Mouse (Mus musculus): Measurements from ENCODE around the gene Galnt17. TPM values are rescaled to one million over a fixed set of nuclear protein-coding genes. Genes with fewer than 3 reads are reported as not detected.

The Galnt17 gene
- total RNA-seq, 2 experiments from 2014 or later: 26.8 to 28.9 TPM

DNA sequence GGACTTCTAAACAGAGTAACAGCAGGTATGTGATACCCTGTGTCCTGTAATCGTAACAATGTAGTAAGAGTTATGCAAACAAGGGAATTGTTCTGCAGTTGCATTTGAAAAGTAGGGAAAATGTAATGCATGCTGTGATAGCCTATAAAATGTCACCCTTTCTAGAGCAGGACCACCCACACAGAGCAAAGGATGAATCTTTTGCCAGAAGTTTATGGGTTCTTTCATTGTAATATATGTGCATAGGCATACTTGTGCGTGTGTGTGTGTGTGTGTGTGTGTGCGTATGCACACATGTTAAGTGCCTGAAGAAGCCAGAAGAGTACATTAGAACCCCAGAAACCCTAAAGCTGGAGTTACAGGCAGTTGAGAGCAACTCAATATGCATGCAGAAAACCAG lies 59.9 kb downstream of the Galnt17 start:
- DNase-seq: no peak
- intact Hi-C loops (cut with DNase I): no loop called here

DNA sequence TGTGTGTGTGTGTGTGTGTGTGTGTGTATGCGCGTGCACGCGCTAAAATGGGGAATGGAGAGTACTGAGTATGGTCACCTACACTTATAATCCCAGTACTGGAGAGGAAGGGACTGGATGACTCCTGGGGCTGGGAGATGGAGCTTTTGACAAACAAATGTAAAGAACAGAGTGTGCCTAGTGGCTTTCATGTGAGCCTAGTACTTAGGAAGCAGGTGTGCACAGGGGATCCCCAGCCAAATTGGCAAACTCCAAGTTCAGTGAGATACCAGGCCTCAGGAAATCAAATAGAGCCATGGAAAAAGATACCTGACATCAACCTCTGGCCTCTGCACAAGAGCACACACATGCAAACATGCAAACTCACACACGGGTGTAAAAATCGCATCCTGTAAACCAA lies 61.7 kb downstream of the Galnt17 start:
- intact Hi-C loops (cut with DNase I): no loop called here
- no peak for DNase-seq

DNA sequence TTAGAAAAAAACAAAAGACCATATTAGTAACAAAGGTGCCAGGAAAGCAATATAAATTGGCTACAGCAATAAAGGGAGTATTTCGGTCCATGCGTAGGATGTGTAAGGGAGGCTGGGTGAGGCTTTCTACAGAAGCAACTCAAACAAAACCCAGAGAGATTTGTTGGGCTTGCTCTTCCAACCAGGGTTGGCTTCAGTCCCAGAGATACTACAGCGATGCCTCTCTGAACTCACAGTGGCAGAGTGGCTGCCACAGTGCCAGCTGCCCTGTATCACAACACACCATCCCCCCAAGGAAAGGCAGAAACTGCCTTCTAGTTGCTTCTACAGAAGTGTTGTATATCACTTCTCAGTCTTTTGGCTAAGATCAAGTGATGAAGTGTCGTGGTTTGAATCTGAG lies 66.6 kb downstream of the Galnt17 start:
- peak; percentile 16 for DNase-seq
- intact Hi-C loops (cut with DNase I): no loop called here

DNA sequence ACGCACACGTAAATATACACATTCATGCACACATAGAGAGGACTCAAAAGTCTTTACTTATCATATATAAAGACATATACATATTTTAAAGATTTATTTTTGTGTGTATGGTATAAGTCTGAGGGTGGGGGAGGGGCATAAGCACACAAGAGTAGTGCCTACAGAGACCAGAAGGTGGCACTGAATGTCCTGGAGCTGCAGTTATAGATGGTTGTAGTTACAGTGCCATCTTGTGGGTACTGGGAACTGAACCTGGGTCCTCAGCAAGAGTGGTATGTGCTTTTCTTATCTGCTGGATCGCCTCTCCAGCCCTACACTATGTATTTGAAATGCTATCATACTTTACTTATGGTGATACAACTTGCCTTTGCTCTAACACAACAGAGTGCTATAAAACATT lies 68.5 kb downstream of the Galnt17 start:
- DNase-seq: no peak
- intact Hi-C loops (cut with DNase I): no loop called here

DNA sequence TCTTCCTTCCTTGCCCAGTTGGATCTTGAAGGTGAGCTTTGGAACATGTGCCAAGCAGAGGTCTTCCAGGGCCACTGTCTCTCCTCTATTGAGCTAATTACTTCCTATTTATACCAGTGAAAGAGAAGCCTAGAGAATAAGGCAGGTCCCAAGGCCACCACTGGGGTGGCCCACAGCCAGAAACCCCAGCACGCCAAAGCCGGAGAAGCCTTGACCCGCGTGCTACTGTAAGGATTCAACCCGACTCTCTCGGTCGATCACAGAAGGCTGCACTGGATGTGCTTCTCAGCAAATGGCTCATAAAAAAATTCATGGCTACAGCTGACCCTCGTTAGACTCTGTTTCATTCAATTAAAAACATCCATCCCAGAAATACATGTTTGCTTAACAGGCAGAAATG lies 71.4 kb downstream of the Galnt17 start:
- DNase-seq: no peak

DNA sequence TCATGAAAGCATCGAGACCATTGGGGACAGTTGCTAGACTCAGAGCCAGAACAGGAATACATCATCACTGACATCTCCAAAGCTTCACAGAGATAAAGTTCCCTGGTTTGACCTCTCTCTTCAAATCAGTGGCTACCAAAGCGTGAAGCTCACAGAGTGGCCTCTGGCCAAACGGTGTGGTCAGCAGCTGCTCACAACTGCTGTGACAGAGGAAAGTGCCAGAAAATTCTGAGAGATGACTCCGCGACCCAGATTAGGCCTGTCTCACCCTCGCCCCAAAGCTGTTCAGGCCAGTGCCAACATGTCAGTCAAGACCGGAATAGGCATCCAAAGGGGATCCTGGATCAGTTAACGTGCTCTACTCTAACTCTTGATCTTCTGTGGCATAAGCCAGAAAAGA lies 74.5 kb downstream of the Galnt17 start:
- peak; percentile 42 for DNase-seq
- intact Hi-C loops (cut with DNase I): no loop called here

More for the DNA sequence above, 71.4 kb downstream of the Galnt17 start:
- intact Hi-C loops (cut with DNase I): no loop called here

DNA sequence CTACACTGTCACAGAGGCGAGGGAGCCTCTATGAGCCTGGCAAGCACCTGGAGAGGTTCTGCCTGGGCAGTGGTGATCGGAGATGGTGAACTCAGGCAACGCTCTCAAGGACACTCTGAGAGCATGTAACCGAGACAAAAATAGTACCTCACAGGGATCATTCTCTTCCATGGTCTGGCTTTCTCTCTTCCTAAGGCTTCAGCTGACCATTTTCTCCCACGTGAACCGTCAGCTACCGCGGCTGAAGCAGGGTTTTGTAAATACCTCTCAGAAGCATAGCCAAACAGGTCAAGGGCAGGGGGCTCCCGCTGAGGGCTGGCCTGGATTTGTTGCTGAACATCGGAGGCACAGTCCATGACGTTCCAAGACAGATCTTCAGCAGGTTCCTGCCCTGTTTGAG lies 77.2 kb downstream of the Galnt17 start:
- DNase-seq: no peak
- intact Hi-C loops (cut with DNase I): no loop called here

DNA sequence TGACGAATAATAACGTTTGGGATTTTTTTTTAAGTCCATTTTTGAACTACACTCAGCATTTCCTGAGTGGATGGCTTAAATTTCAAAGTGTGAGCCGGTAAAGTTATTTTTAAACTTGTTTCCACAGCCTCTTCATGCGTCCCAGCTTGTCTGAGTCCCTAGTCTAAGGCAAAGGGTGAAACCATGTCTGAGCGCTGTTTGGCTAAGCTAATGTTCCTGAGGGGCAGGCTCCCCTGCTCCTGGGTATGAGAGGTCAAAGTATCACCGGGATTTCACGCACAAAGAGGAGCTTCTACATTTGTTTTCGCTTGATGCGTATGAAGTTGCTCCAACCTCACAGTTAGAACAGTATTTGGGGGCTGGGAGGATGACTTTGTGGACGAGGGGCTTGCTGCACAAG lies 78.6 kb downstream of the Galnt17 start:
- intact Hi-C loops (cut with DNase I): no loop called here

DNA sequence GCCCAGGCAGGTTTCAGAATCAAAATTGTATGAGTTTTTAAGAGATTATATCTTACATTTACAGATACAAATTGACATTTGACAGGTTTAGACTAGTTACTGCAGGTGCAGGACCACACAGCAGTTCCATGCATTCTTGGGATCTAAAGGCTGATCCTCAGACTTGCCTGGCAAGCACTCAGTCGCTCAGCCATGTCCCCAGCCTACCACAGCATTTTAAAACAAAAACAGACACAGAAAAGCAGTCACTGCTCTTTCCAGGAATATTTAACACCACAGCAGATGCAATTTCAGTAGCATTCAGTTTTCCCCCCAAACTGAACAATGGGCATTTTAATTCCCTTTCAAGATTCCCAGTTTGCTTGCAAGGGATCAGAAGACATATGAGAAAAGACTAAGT lies 84.9 kb downstream of the Galnt17 start:
- no peak for DNase-seq
- intact Hi-C loops (cut with DNase I): no loop called here

More for the DNA sequence above, 78.6 kb downstream of the Galnt17 start:
- no peak for DNase-seq

DNA sequence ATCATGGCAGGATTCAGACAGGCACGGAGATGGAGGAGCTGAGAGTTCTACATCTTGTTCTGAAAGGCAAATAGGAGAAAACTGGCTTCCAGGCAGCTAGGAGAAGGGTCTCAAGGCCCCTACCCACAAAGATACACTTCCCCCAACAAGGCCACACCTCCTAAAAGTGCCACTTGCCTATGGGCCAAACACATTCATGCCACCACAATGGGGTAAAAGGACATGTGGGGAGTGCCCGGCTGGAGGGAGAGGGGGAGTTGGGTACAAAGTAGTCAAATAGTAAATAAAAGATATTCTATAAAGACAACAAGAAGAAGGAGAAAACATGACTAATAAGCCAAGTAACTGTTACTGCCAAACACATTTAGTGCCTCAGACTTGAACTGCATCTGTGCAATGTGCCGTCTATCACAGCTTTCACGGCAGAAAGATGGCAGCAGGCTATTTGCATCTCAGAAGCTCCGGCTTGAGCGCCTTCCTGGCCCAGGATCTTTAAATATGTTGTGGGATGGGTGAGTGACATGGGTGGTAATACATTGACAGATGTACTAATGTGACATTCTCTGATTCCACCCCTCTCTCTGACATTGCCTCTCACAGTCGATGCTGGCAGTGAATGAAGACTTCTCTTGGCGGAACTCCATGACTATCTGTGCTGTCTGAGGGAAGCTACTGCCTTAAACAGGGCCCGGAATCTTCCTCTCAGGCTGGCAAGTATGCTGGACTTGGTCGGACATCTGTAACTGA lies 85.6 kb downstream of the Galnt17 start:
- intact Hi-C loops (cut with DNase I): no loop called here
- DNase-seq: peak; percentile 54

DNA sequence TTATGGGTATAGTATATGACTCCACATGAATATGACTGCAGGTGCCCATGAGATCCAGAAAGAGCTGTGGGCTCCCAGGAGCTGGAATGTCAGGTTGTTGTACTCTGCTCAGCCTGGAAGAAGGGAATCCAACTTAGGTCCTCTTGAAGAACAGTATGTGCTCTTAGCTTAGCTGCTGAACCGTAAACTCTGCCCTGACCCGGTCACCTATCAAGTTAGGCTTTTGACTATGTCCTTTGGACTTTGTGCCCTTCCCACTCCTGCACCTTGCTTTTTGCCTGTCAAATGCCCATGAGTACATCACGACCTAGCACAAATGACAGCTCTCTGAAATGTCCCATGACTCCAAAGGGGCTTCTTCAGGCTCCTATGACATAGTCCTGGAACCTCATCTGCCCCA lies 90.1 kb downstream of the Galnt17 start:
- intact Hi-C loops (cut with DNase I): no loop called here

DNA sequence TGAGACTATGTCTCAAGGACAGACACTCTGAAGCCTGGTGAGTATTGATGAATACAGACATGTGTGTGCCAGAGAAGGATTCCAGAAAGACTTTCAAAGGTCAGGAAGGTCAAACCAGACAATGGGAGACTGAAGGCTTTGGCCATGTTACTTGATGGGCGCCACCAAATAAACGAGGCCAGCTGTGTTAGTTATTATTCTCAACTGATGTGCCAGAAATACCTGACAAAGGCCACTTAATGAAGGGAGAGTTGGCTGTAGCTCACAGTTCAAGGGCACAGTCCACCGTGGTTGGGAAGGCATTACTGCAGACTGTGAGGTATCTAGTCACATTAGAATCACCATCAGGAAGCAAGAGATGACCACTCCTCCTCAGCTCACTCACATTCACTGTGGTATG lies 96.7 kb downstream of the Galnt17 start:
- no peak for DNase-seq
- intact Hi-C loops (cut with DNase I): no loop called here

More for the DNA sequence above, 90.1 kb downstream of the Galnt17 start:
- no peak for DNase-seq

DNA sequence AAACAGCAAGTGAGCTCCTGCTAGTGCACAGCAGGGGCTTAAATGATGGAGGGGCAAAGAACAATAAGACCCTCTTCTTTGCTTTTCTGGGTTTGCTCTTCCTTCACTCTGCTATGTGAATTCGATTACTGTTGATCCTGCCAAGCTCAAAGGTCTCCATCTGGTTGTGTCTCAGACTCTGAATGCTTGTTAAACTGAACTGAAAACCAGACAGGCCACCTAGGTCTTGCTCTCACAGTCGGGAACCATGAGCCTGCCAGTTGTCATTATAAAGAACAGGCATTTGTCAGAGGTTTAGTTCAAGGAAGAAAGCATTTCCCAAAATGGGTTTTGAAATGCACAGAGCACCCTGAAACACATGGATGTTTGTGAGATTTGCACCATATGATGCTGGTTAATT lies 107.2 kb downstream of the Galnt17 start:
- DNase-seq: peak; percentile 35
- intact Hi-C loops (cut with DNase I): no loop called here

DNA sequence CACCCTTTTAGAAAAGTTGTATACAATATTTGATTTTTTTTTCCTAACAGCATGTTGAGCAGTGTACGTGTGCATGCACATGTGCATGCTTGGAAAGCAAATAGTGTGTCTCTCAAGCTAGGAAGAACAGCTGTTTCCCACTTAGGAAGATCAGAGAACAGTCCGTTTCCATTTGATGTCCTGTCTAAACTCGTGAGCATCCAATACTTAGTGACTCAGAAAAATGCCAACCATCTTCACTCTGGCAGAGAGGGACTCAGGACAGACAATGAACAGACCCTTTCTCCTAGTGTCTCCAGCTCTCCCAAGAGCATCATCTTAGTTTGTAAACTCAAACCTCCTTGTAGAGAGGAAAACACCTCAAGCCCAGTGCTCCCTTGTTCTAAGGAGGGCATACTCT lies 116.0 kb downstream of the Galnt17 start:
- no peak for DNase-seq
- intact Hi-C loops (cut with DNase I): no loop called here

DNA sequence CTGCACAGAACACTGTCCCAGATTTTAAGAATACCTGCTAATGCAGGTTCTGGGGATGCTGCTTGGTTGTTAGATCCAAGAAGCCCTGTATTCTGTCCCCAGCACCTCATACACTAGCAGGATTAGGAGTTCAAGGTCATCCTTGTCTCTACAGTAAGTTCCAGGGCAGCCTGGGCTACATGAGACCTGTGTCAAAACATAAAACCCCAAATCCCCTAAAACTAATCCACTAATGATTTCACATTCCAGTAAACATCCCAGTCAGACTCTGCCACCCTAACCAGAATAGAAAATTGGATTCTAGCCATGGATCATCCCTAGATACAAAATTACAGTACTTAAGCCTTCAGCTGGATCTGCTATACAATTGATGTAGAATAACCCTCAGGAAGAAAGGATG lies 123.7 kb downstream of the Galnt17 start:
- DNase-seq: no peak

DNA sequence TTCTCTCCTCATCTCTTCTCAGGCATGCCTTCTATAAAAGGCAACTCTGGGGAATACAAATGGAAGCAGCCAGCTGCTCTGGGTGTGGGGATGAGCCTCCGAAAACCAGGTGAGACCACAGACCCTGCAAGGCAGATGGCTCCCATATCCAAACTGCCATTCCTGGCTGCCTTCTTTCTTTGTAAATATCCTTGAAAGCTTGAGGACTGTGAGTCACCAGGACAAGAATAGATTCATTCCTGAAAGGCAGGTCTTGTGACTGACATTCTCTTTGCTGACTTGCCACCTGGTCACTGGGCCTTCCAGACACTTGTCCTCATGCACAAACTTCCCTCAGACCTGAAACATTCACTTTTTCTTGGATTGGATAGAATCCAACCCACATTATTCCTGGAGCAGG lies 127.1 kb downstream of the Galnt17 start:
- intact Hi-C loops (cut with DNase I): no loop called here
- no peak for DNase-seq

More for the DNA sequence above, 123.7 kb downstream of the Galnt17 start:
- intact Hi-C loops (cut with DNase I): no loop called here

DNA sequence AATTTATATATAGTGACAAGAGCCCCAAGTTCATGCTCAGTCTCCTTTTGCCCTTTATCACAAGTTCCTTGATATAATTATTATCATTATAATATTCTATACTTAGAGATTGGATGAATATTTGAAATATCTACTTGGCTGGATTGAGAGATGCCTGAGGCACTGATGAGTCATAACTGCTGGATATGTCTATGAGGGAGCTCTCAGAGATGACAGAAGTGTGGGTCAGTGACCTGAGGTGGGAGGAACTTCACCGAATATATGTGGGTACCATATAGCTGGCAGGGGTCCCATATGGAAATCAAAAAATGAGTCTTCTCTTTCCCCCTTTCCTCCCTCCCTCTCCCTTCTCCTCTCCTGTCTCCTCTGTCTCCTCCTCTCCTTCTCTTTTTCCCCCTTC lies 127.5 kb downstream of the Galnt17 start:
- no peak for DNase-seq
- intact Hi-C loops (cut with DNase I): no loop called here

DNA sequence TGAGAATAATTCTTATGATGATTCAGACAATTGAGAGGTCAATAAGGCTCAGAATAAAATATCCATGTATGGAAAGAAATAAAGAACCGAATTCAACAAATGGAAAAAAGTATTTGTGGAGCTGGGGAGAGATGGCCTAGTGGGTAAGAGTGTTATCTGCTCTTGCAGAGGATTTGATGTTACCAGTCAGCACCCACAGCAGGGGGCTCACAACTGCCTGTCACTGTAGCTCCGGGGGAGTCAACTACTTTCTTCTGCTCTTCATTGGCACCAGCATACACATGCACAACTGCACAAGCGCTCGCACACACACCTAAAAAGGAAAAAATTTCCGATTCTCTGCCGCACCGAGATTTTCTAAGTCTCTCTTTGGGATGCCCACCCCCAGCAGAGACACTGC lies 130.4 kb downstream of the Galnt17 start:
- intact Hi-C loops (cut with DNase I): no loop called here
- DNase-seq: no peak

DNA sequence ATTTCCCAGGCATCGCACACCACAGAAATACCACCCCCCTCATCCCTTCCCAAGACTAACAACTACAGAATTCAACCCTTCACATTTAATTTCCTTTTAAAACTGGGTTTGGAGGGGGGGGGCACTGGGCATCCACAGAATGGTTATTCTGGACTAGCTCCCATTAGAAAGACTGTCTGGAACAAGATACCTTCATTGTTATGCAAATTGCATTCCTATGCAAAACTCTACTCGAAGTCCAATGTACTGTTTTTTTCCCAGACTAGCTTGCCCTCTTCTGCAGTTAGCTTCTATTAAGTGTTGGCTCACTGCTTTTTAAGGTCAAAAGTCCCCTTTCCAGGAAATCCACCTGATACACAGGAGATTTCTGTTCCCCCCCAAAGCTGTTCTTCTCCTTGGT lies 131.1 kb downstream of the Galnt17 start:
- intact Hi-C loops (cut with DNase I): no loop called here

DNA sequence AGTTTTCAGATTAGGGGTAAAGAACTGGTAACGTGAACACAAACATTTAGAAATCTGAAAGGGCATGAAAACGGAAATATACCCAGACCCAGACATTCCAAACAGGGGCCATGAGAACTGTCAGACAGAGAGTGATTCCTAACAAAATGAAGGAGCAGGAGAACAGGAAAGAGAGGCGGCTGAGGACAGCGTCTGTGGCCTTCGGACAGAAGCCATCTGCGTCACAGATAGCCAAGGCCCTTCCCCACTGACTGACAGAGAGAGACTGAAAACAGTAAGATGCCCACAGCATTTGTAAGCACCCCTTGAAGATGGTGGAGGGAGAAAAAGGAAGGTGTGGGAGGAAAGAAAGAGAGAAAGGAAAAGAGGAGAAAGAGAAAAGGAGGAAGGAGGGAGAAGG lies 139.1 kb downstream of the Galnt17 start:
- no peak for DNase-seq
- intact Hi-C loops (cut with DNase I): no loop called here

More for the DNA sequence above, 131.1 kb downstream of the Galnt17 start:
- no peak for DNase-seq

DNA sequence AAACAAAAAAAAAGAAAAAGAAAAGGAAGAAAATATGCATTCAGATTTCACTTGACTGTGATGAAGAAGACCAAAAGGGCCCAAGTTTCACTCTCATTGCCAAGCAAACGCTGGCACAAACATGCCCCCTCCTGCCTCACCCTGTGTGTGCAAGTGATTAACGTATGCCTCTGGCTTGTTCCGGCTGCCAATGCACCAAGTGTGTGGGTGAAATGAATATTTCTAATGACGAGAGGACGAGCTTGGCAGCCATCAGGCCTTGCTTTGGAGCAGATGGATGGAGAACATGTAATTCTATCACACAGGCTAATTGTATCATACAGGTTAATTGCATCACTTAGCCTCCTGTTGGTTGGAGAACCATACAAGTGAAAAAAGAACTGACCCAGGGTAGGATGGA lies 140.9 kb downstream of the Galnt17 start:
- intact Hi-C loops (cut with DNase I): no loop called here
- DNase-seq: peak; percentile 74

DNA sequence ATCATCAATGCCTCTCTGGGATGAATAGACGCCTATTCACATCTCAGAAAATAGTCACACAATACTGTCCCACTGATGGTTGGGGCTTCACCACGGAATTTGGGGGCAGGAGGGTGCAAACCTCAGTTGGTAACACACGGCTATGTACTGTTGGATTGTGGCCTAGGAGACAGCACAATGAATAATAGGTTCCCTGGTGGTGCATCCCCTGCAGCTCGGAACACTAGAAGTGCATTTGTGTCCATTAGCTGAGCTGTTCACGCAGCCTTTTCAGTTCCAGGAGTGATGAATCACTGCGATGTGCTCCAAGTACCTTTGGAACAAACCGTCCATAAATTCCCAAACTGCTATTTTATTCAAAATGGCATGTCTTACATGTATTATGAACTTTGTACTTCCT lies 142.6 kb downstream of the Galnt17 start:
- intact Hi-C loops (cut with DNase I): no loop called here
- no peak for DNase-seq

DNA sequence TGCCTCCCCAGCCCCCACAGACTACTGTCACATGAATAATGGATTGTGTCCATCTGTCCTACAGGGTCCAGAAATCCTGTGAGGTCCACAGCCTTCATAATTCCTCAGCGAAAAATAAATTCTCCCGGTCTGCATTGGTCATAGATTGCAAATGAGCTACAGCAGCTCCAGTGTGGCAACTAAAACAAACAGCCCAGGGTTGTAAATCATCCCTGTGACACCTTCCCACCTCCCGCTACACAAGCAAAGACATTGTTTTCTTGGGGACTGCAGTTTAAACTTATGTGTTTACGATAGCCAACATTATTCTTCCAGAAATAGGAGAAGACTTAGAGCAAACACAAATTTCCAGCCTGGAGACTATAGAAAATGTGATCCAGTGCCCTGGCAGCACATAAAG lies 150.4 kb downstream of the Galnt17 start:
- intact Hi-C loops (cut with DNase I): loop anchor here (10.0 kb wide), 1 partner anchor 267 kb away; no protein-coding TSS in a partner anchor
- DNase-seq: no peak
